Mouse (Mus musculus) olfactory bulb, adult 2 months (tissue): Measurements from ENCODE around the gene Litaf. TPM values are rescaled to one million over a fixed set of nuclear protein-coding genes. Genes with fewer than 3 reads are reported as not detected.

Source experiments
- H3K27ac ChIP-seq: fragments of 200-500 bp; 2 replicates; pipeline ENCODE4 v1.5.1; 2012; ENCODE audit warnings: low read depth, low read length; ENCODE audit not compliant: insufficient read depth
- H3K4me1 ChIP-seq: fragments of 200-500 bp; 2 replicates; pipeline ENCODE4 v1.6.1; 2012; ENCODE audit warnings: low read length; ENCODE audit not compliant: control insufficient read depth, insufficient read depth
- H3K4me3 ChIP-seq: fragments of 200-500 bp; 2 replicates; pipeline ENCODE4 v1.5.1; 2012; ENCODE audit warnings: mild to moderate bottlenecking, low read depth, low read length, moderate library complexity; ENCODE audit not compliant: insufficient read depth
- CTCF ChIP-seq: fragments of 200-500 bp; IDR thresholded peaks from 2 replicates; pipeline ENCODE4 v1.5.1; 2012; ENCODE audit warnings: low read depth, mild to moderate bottlenecking, low read length, moderate library complexity; ENCODE audit not compliant: insufficient read depth
- POLR2A ChIP-seq: fragments of 200-500 bp; IDR thresholded peaks from 2 replicates; pipeline ENCODE4 v1.6.1; 2012; ENCODE audit warnings: mild to moderate bottlenecking, low read depth, low read length, moderate library complexity; ENCODE audit not compliant: insufficient read depth
- whole genome bisulfite sequencing: fragments of 180-500 bp; shearing (Covaris S2); methylation state at CpG from one replicate; pipeline ENCODE4 v1.1.7; 2018; 5-methylcytosine and 5-hydroxymethylcytosine counted together
- polyA plus RNA-seq: library from polyadenylated mRNA; stranded (reverse); fragments of >200 nt; gene quantifications from 2 replicates; pipeline ENCODE4 v1.2.4, GENCODE M21; 2012; ENCODE audit warnings: low replicate concordance; ENCODE audit not compliant: missing spikeins, insufficient read depth, insufficient read length

Gene Litaf
- polyA plus RNA-seq, 1 experiment = not detected

- WGBS = 23% methylated on average over 15 of the region's 15 CpGs
- Histone ChIP-seq H3K27ac (no peak overlapping the region), H3K4me3 (peak overlapping the region; percentile 11; the same call in 1 of the 2 replicates), H3K4me1 (peaks cover 17% of the 10 kb centered on the region)
- TF ChIP-seq CTCF (peak; percentile 87), POLR2A (no peak)
Measured at GRCm38 (mm10) chr16:11035790-11036431, 30.0 kb downstream of the Litaf start.

- H3K4me1 ChIP-seq = peaks cover 17% of the 10 kb centered on the region
- 91% methylated on average over 9 of the region's 9 CpGs for WGBS
- no peak overlapping the region for H3K4me3 ChIP-seq
- H3K27ac ChIP-seq = no peak overlapping the region
- TF ChIP-seq POLR2A (no peak), CTCF (no peak)
Measured at GRCm38 (mm10) chr16:11035273-11035672, 30.7 kb downstream of the Litaf start.

- no peak for TF ChIP-seq POLR2A
- TF ChIP-seq CTCF = peak; percentile 100
- H3K27ac ChIP-seq = no peak overlapping the region
- WGBS = 4% methylated on average over 4 of the region's 4 CpGs
- peaks cover 17% of the 10 kb centered on the region for H3K4me1 ChIP-seq
- no peak overlapping the region for H3K4me3 ChIP-seq
Measured at GRCm38 (mm10) chr16:11034193-11034803, 31.7 kb downstream of the Litaf start.

GRCm38 (mm10) chr16:11031320-11031719, 34.6 kb downstream of the Litaf start:
- peaks cover 15% of the 10 kb centered on the region for H3K4me1 ChIP-seq
- H3K4me3 ChIP-seq = no peak overlapping the region
- 57% methylated on average over 3 of the region's 3 CpGs for WGBS
- TF ChIP-seq POLR2A = no peak
- TF ChIP-seq CTCF = no peak
- H3K27ac ChIP-seq = no peak overlapping the region

GRCm38 (mm10) chr16:11030844-11031243, 35.1 kb downstream of the Litaf start:
- H3K4me3 ChIP-seq = no peak overlapping the region
- TF ChIP-seq CTCF (no peak), POLR2A (no peak)
- WGBS = 91% methylated on average over 4 of the region's 4 CpGs
- no peak overlapping the region for H3K27ac ChIP-seq
- H3K4me1 ChIP-seq = peaks cover 12% of the 10 kb centered on the region

DNA sequence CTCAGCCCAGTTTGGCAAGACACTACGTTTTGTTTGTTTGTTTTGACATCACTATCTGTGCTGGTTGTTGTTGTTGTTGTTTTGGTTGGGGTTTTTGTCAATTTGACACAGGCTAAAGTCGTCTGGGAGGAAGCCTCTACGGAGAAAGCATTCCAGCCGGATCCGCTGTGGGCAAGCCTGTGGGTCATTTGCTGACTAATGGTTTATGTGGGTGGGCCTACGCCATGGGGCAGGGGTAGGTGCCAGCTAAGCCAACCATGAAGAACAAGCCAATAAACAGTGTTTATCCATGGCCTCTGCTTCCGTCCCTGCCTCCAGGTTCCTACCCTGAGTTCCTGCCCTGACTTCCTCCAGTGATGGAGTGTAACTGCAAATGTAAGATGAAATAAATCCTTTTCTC, 37.8 kb downstream of the Litaf start:
- peaks cover 13% of the 10 kb centered on the region for H3K4me1 ChIP-seq
- 70% methylated on average over 7 of the region's 7 CpGs for WGBS
- TF ChIP-seq CTCF (no peak), POLR2A (no peak)
- no peak overlapping the region for H3K27ac ChIP-seq
- no peak overlapping the region for H3K4me3 ChIP-seq

DNA sequence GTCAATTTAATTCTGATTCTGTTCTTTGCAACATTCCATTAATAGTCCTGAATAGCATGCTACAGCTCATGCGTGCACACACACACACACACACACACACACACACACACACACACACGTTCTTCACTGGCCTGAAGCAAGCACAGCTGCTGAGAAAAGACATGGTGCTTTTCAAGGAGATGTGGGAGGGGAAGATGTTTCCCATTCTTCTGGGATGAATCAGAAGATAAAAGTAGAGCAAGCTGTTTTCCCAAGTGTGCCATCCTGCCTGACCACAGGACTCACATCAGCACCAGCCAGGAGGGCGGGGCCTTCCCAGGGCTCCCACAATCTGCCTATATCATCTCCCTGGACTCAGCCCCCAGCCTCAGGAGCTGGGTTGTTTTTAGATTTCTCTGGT, 41.1 kb downstream of the Litaf start:
- H3K27ac ChIP-seq = peak overlapping the region; percentile 94
- peaks cover 10% of the 10 kb centered on the region for H3K4me1 ChIP-seq
- whole genome bisulfite sequencing = 35% methylated on average over 3 of the region's 3 CpGs
- no peak for TF ChIP-seq CTCF
- no peak for TF ChIP-seq POLR2A
- no peak overlapping the region for H3K4me3 ChIP-seq

GRCm38 (mm10) chr16:11023618-11024017, 42.3 kb downstream of the Litaf start:
- no peak overlapping the region for H3K4me3 ChIP-seq
- no peak overlapping the region for H3K27ac ChIP-seq
- peaks cover 10% of the 10 kb centered on the region for H3K4me1 ChIP-seq
- TF ChIP-seq CTCF (no peak), POLR2A (no peak)
- WGBS = 78% methylated on average over 5 of the region's 5 CpGs

GRCm38 (mm10) chr16:11022113-11022489, 43.9 kb downstream of the Litaf start:
- peaks cover 20% of the 10 kb centered on the region for H3K4me1 ChIP-seq
- 95% methylated on average over 4 of the region's 4 CpGs for WGBS
- no peak overlapping the region for H3K4me3 ChIP-seq
- TF ChIP-seq CTCF (no peak), POLR2A (no peak)
- no peak overlapping the region for H3K27ac ChIP-seq
